Mouse (Mus musculus) Patski (cell line): ENCODE data around the gene Smtnl1. TPM values are rescaled to one million over a fixed set of nuclear protein-coding genes. Genes with fewer than 3 reads are reported as not detected.
A peak's percentile ranks its signal among the peaks of the same experiment; 100 is the strongest.
"Not testable (repeated sequence)": the region's sequence is repeated elsewhere in the genome, so short reads cannot be mapped to it uniquely, and the experiment has no call there.

Source experiments
- ATAC-seq: fragments of 100-300 bp; one replicate; pipeline ENCODE4 v1.8.0; 2021
- CTCF ChIA-PET: fragments of 350-600 bp; sonication (Branson Sonifier 250); formaldehyde crosslinking; loops from one replicate; lab custom pipeline; 2022; ENCODE audit warnings: inconsistent platforms; lab: Charles Lee
- POLR2A ChIA-PET: fragments of 350-600 bp; sonication (Branson Sonifier 250); formaldehyde crosslinking; loops from one replicate; lab custom pipeline; 2022; ENCODE audit warnings: antibody characterized with exemption, inconsistent platforms; lab: Charles Lee
- DNase-seq: peaks from one replicate; pipeline ENCODE4 v3.0.0-alpha.2; 2011; ENCODE audit warnings: low read depth, low spot score
- H3K27me3 ChIP-seq: fragments of 371-371 bp; one replicate; pipeline ENCODE4 v1.5.1; 2021
- CTCF ChIP-seq: fragments of 100-300 bp; IDR thresholded peaks from one replicate; pipeline ENCODE4 v1.5.1; 2021
- in situ Hi-C: fragments of 300-500 bp; cut with MboI; formaldehyde crosslinking; loops from 3 replicates; pipeline ENCODE4 v1.11.1; 2018; ENCODE audit warnings: low pct_unique_long_range_greater_than_20kb, mixed read lengths
- polyA plus RNA-seq: library from polyadenylated mRNA; unstranded; gene quantifications from one replicate; pipeline ENCODE4 v1.2.3, GENCODE M21; 2021

The Smtnl1 gene
- polyA plus RNA-seq, 1 experiment from 2014 or later, result not detected

- POLR2A ChIA-PET, result no interaction called here
- ATAC-seq (peak; percentile 82), DNase-seq (no peak)
- TF ChIP-seq CTCF, result no peak
- in situ Hi-C loops, result no loop called here
- CTCF ChIA-PET, result interaction anchor here (0.9 to 1.9 kb wide), 3 partner anchors 8 to 16 kb away, joined by 3 to 5 read pairs (median 4); no protein-coding TSS in a partner anchor
- peaks cover 4% of the 10 kb centered on the region for H3K27me3 ChIP-seq
Observed at GRCm38 (mm10) chr2:84819861-84820260, 2.6 kb downstream of the Smtnl1 start.

GRCm38 (mm10) chr2:84812676-84813075 is 9.8 kb downstream of the Smtnl1 start:
- ChIA-PET CTCF (no interaction called here), POLR2A (no interaction called here)
- no peak for TF ChIP-seq CTCF
- DNase-seq (no peak), ATAC-seq (no peak)
- in situ Hi-C loops, result no loop called here
- H3K27me3 ChIP-seq, result no peaks in the 10 kb centered on the region

GRCm38 (mm10) chr2:84811880-84812279 is 10.6 kb downstream of the Smtnl1 start:
- CTCF ChIA-PET, result interaction anchor here (0.7 kb wide), 2 partner anchors 8 to 11 kb away, joined by 3 read pairs; no protein-coding TSS in a partner anchor
- POLR2A ChIA-PET, result no interaction called here
- H3K27me3 ChIP-seq, result no peaks in the 10 kb centered on the region
- TF ChIP-seq CTCF, result no peak
- DNase-seq, result no peak
- in situ Hi-C loops, result no loop called here
- no peak for ATAC-seq

- peak; percentile 78 for TF ChIP-seq CTCF
- POLR2A ChIA-PET, result no interaction called here
- ATAC-seq (peak; percentile 61), DNase-seq (no peak)
- in situ Hi-C loops, result no loop called here
- CTCF ChIA-PET, result interaction anchor here (0.7 to 1.7 kb wide), 5 partner anchors 9 to 75 kb away, joined by 3 to 6 read pairs (median 3); partner anchors contain the start of genes Smtnl1 and Ube2l6
- H3K27me3 ChIP-seq, result no peaks in the 10 kb centered on the region
Observed at GRCm38 (mm10) chr2:84810886-84811577, 11.4 kb downstream of the Smtnl1 start.

GRCm38 (mm10) chr2:84810526-84810885 is 11.9 kb downstream of the Smtnl1 start:
- CTCF ChIA-PET, result interaction anchor here (0.7 to 1.7 kb wide), 4 partner anchors 12 to 74 kb away, joined by 3 to 6 read pairs (median 4); partner anchors contain the start of genes Smtnl1 and Ube2l6

GRCm38 (mm10) chr2:84809330-84809729 is 13.1 kb downstream of the Smtnl1 start:
- no peak for ATAC-seq

More at GRCm38 (mm10) chr2:84810526-84810885, 11.9 kb downstream of the Smtnl1 start:
- no peaks in the 10 kb centered on the region for H3K27me3 ChIP-seq
- ATAC-seq (no peak), DNase-seq (no peak)
- no peak for TF ChIP-seq CTCF
- POLR2A ChIA-PET, result interaction anchor here (0.6 kb wide), 2 partner anchors 220 to 784 kb away, joined by 4 to 5 read pairs; no protein-coding TSS in a partner anchor
- in situ Hi-C loops, result no loop called here

GRCm38 (mm10) chr2:84806546-84806945 is 15.9 kb downstream of the Smtnl1 start:
- CTCF ChIA-PET, result no interaction called here
- no peak for ATAC-seq
- no peaks in the 10 kb centered on the region for H3K27me3 ChIP-seq
- no peak for TF ChIP-seq CTCF
- POLR2A ChIA-PET, result interaction anchor here (1.4 kb wide), 1 partner anchor 18 kb away, joined by 4 read pairs; no protein-coding TSS in a partner anchor
- in situ Hi-C loops, result loop anchor here (10.0 kb wide), 1 partner anchor 322 kb away; no protein-coding TSS in a partner anchor
- DNase-seq, result no peak

More at GRCm38 (mm10) chr2:84809330-84809729, 13.1 kb downstream of the Smtnl1 start:
- TF ChIP-seq CTCF, result no peak
- DNase-seq, result no peak
- POLR2A ChIA-PET, result interaction anchor here (0.6 kb wide), 1 partner anchor 98 kb away, joined by 4 read pairs; no protein-coding TSS in a partner anchor
- no peaks in the 10 kb centered on the region for H3K27me3 ChIP-seq
- CTCF ChIA-PET, result no interaction called here
- in situ Hi-C loops, result loop anchor here (10.0 kb wide), 1 partner anchor 325 kb away; no protein-coding TSS in a partner anchor

GRCm38 (mm10) chr2:84803963-84804362 is 18.5 kb downstream of the Smtnl1 start:
- DNase-seq (no peak), ATAC-seq (no peak)
- ChIA-PET POLR2A (interaction anchor here (0.9 kb wide), 1 partner anchor 51 kb away, joined by 5 read pairs; no protein-coding TSS in a partner anchor), CTCF (interaction anchor here (0.9 to 1.6 kb wide), 3 partner anchors 16 to 64 kb away, joined by 3 to 4 read pairs (median 3); no protein-coding TSS in a partner anchor)
- in situ Hi-C loops, result loop anchor here (10.0 kb wide), 1 partner anchor 319 kb away; no protein-coding TSS in a partner anchor
- no peaks in the 10 kb centered on the region for H3K27me3 ChIP-seq
- TF ChIP-seq CTCF, result no peak

- in situ Hi-C loops, result loop anchor here (10.0 kb wide), 1 partner anchor 316 kb away; no protein-coding TSS in a partner anchor
- DNase-seq, ATAC-seq, H3K27me3 ChIP-seq, POLR2A ChIA-PET, CTCF ChIA-PET: not testable (repeated sequence)
Observed at GRCm38 (mm10) chr2:84801223-84801622, 21.2 kb downstream of the Smtnl1 start.

GRCm38 (mm10) chr2:84800304-84800703 is 22.1 kb downstream of the Smtnl1 start:
- H3K27me3 ChIP-seq, result no peaks in the 10 kb centered on the region
- TF ChIP-seq CTCF, result no peak
- POLR2A ChIA-PET, result no interaction called here
- CTCF ChIA-PET, result interaction anchor here (0.7 to 3.1 kb wide), 2 partner anchors 16 to 59 kb away, joined by 3 to 21 read pairs; no protein-coding TSS in a partner anchor
- ATAC-seq (no peak), DNase-seq (no peak)
- in situ Hi-C loops, result loop anchor here (10.0 kb wide), 1 partner anchor 316 kb away; no protein-coding TSS in a partner anchor
